Mouse (Mus musculus) neural tube, embryonic 10.5 days (tissue): Measurements from ENCODE around the gene Tcf3.

Source experiments
- DNase-seq: peaks from one replicate; pipeline ENCODE4 v3.0.0-alpha.2; 2017; ENCODE audit warnings: low spot score; ENCODE audit errors: extremely low spot score

The Tcf3 gene

GRCm38 (mm10) chr10:80437973-80438372 lies 4.5 kb upstream of the Tcf3 start:
- DNase-seq, result no peak

GRCm38 (mm10) chr10:80436276-80436675 lies 2.8 kb upstream of the Tcf3 start:
- DNase-seq, result no peak

GRCm38 (mm10) chr10:80435764-80436163 lies 2.3 kb upstream of the Tcf3 start:
- DNase-seq, result no peak

- DNase-seq, result no peak
These were observed 1.4 kb upstream of the Tcf3 start for GRCm38 (mm10) chr10:80434823-80435222.

GRCm38 (mm10) chr10:80434233-80434592 lies 766 bp upstream of the Tcf3 start:
- DNase-seq, result no peak

DNA sequence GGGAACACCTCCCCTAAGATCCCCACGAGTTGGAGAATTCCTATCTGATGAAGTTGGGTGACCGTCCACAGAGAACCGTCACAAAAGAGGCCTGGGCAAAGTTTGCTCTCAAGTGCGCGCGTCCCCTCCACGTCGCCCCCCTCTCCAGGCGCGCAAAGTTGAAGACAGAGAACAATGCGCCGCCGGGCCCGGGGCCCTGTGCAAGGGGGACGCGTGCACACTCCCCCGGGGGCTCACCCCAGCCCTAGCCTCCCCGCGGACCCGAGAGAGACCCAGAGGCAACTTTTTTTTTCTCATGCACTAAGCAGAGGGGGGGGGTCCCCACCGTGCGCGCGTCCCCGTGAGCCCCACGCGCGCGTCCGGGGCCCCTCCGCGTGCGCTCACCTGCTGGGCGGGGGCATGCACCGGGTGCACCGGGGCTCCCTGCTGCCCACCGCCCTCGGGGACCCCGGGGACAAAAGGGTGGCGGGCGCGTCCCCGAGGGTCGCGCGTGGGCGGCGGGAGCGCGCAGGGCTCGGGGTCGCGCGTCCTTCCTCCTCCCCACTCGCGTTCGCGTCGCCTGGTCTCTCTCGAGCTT lies 423 bp downstream of the Tcf3 start:
- peak; percentile 71 for DNase-seq

DNA sequence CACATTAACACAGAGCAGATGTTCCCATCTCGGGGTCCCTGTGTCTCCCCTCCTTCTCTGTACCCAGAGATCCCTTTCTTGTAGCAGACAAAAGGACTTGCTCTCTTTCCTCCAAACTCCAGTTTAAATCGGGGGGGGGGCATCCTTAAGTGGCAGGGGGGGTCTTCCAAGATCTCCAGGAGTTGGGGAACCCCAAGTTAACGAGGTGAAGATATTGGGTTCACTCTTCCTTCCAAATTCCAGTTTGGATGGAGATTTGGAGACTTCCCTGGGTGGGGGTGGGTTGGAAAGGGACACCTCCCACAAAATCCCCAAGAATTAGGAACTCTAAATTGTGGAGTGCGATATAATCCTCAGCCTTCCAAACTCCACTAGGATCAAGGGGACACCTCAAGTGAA lies 1.1 kb downstream of the Tcf3 start:
- no peak for DNase-seq

DNA sequence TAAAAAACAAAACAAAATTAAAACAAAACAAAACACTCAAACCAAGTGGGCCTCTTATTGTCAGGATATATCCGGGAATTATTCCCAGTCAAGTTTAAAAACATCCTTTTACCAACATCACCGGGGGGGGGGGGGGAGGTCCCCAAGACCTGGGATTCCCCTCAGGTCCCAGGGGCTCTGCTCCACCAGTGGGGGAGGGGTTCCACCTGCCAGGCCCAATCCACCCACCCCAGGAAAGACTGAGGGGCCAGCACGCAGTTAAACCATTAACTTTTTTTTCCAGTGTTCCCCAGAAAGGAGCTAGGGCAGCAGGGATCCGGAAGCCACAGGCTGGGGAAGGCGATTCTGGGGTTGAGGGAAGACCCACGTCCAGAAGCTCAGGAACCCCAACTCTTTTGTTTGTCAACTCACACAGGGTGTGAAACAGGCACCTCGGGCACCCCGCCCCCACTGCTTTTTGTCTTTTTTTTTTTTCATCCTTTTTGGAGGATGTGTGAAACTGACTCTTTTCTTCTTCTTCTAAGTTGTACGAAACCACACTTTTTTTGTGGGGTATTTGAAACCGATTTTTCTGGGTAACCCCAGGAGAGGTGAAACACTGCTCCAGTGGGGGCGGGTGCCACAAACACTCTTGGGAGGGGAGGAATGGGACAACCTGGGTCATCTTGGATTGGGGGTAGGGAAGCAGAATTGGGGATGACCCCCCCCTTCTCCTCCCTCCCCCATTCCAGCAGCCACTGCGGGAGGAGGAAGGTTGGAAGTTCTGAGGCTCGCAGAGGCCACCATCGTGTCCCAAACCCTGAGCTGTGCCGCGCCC lies 1.7 kb downstream of the Tcf3 start:
- DNase-seq, result no peak

- DNase-seq, result no peak
These were observed 3.0 kb downstream of the Tcf3 start for GRCm38 (mm10) chr10:80430375-80430980.

GRCm38 (mm10) chr10:80429800-80430199 lies 3.6 kb downstream of the Tcf3 start:
- DNase-seq, result no peak

DNA sequence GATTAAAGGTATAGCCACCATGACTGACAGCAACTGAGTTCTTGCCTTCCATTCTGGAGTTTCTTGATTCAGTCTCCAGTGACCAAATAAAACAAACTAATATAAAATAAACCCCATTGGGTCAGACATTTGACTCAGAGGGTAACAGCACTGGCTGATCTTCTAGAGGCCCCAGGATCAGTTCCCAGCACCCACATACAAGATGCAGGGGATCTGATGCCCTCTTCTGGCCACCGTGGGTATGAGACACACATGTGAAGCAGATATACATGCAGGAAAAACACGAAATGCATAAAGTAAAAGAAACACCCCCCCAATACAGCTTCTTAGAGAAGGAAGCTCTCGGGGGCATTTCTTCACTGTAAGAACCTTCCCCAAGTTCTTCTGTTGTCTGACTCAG lies 8.4 kb downstream of the Tcf3 start:
- no peak for DNase-seq

DNA sequence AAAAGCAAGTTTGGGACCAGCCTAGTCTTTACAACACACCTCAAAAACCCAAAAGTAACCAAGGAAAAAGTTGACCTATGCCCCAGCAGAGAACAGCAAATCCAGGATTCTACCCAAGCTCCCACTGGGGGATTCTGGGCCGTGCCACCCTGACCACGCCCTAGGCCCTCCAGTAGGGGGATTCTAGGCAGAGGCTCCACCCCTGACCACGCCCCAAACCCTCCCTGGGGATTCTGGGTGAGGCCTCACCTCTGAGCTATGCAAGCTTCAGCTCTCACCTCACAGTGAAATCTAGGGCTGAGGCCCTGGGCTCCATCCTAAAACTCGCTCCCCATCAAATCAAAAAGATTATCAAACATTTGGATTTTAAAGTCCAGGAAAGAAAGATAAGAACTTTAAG lies 9.9 kb downstream of the Tcf3 start:
- DNase-seq, result no peak

GRCm38 (mm10) chr10:80421651-80422472 lies 11.6 kb downstream of the Tcf3 start:
- DNase-seq, result no peak

GRCm38 (mm10) chr10:80421208-80421607 lies 12.2 kb downstream of the Tcf3 start:
- DNase-seq, result no peak

DNA sequence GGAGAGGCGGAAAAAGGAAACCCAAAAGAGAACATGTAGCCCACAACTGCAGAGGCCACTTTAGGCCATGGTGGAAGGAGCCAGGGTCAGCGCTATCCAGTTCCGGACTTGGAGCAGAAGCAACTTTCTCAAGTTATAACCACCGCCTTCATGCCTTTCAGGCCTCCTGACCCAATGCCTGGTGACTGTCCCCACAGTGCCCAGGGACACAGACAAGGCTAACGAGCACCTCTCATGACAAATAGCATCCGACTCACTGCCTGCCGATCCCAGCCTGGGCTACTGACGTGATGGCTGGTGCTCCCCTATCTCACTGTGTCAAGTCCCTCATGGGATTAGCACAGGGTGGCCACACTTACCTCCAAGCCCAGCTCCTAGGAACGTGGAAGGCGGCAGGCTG lies 12.7 kb downstream of the Tcf3 start:
- DNase-seq, result no peak

DNA sequence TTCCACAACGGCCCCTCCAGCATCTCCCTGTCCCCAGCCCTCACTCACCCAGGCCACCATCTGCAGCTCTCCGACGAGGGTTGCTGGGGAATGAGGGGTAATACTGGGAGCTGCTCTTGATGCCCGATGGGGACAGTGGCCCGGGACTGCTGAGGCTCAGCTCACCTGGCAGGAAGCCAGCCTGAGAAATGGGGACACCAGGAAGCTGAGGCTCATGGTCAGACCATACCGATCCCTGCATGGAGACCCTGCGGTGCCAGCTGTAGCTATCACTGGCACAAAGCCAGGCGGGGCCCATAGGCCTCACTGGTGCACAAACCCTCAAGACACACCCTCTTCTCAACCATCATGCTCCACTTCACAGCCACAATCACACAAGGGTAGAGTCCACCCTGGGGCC lies 14.0 kb downstream of the Tcf3 start:
- no peak for DNase-seq

- DNase-seq, result no peak
These were observed 15.1 kb downstream of the Tcf3 start for GRCm38 (mm10) chr10:80418311-80418710.

DNA sequence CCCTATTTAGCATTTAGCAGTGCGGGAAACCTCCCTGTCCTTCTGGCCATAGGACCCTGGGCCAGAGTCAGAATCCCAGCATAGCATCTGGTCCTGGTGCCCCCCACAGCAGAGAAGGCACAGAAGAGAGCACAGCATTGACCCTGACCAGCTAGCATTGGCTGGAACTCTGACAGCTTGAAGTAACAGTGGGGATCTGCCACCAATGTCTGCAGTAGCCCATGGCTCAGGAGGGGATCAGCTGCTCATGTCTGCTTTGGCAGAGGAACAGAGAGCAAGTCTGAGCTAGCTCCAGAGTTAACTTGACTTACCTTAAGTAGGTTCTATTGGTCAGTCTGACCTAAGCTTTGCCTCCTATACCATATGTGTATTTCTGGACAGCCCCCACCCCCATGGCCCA lies 15.6 kb downstream of the Tcf3 start:
- no peak for DNase-seq

DNA sequence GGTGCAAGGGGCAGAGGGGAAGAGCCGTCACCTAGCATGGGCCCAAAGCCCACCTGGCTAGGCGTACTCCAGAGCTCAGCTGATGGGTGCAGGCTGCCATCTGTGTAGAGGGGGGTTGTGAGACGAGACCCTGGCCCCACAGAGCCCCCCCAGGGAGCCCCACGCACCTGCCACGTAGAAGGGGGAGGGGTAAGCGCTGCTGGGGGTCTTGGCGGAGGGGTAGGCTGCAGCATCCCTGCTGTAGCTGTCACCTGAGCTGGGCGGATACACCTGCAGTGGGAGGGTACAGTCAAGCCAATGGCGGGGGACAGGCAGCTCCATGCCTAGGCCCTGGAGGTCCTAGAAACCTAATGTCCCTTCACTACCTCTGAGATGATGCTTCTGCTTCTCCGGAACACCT lies 16.1 kb downstream of the Tcf3 start:
- no peak for DNase-seq

- DNase-seq, result no peak
These were observed 17.9 kb downstream of the Tcf3 start for GRCm38 (mm10) chr10:80415566-80415965.

DNA sequence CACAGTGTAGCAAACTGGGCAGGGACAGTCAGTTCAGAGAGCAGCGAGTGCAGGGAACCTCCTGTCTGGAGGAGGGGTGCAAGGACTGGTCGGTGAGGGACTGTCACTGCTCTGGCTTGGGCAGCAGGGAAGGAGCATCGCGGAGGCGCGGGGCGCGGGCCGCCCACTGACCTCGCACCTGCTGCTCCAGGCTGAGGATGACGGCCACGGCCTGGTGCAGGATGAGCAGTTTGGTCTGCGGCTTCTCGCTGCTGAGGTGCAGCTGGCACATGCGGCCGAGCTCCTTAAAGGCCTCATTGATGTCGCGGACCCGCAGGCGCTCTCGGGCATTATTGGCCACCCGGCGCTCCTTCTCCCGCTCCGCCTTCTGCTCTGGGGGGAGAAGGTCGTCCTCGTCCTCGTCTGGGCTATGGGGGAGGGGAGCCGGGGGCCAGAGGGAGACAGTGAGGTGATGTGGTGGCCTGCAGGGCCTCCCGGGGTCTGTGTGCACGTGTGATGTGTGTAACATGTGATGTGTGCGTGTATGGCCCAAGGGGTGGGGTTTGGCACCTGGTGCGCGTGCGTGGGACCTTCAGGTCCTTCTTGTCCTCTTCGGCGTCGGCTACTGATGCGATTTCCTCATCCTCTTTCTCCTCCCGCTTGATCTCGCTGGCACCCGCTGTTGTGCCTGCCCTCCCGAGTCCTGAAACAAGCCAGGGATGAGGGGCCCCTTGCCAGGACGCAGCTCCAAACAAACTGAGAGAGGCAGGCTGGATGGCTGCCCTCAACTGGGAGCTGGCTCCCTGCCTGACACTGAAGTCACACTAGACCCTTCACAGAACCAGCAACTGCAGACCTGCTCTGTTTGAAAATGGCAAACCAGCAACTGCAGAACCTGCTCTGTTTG lies 20.5 kb downstream of the Tcf3 start:
- DNase-seq, result no peak
